Mouse (Mus musculus) hindbrain, postnatal 0 days (tissue): ENCODE data around the gene Chst8. TPM values are rescaled to one million over a fixed set of nuclear protein-coding genes. Genes with fewer than 3 reads are reported as not detected.
A peak's percentile ranks its signal among the peaks of the same experiment; 100 is the strongest.

Experiments used
- ATAC-seq: fragments of 200-750 bp; cut with Nextera tagmentation; 2 replicates; pipeline ENCODE4 v1.8.0; 2017; ENCODE audit warnings: mild to moderate bottlenecking, moderate TSS enrichment, moderate library complexity
- DNase-seq: peaks from one replicate; pipeline ENCODE4 v3.0.0-alpha.2; 2015; ENCODE audit warnings: low spot score
- H3K27ac ChIP-seq: fragments of 300-500 bp; sonication (generic); 2 replicates; pipeline ENCODE4 v1.5.1; 2014; ENCODE audit warnings: mild to moderate bottlenecking
- H3K27me3 ChIP-seq: fragments of 300-500 bp; sonication (generic); 2 replicates; pipeline ENCODE4 v1.6.1; 2014; ENCODE audit warnings: low read length, mixed read lengths; ENCODE audit not compliant: insufficient read depth
- H3K36me3 ChIP-seq: fragments of 300-500 bp; sonication (generic); 2 replicates; pipeline ENCODE4 v1.6.1; 2014; ENCODE audit warnings: low read length, mixed read lengths; ENCODE audit not compliant: insufficient read depth
- H3K4me1 ChIP-seq: fragments of 300-500 bp; sonication (generic); 2 replicates; pipeline ENCODE4 v1.6.1; 2014; ENCODE audit warnings: antibody characterized with exemption, low read length, mixed read lengths; ENCODE audit not compliant: insufficient read depth
- H3K4me2 ChIP-seq: fragments of 300-500 bp; sonication (generic); 2 replicates; pipeline ENCODE4 v1.6.1; 2014; ENCODE audit warnings: low read depth, mild to moderate bottlenecking, low read length, moderate library complexity, mixed read lengths
- H3K4me3 ChIP-seq: fragments of 300-500 bp; sonication (generic); 2 replicates; pipeline ENCODE4 v1.5.1; 2014; ENCODE audit warnings: low read length
- H3K9ac ChIP-seq: fragments of 300-500 bp; sonication (generic); replicated peaks from 2 replicates; pipeline ENCODE4 v1.6.1; 2014; ENCODE audit warnings: mild to moderate bottlenecking, low read length, moderate library complexity, mixed read lengths
- H3K9me3 ChIP-seq: fragments of 300-500 bp; sonication (generic); 2 replicates; pipeline ENCODE4 v1.6.1; 2016; ENCODE audit warnings: low read length, mixed read lengths
- CTCF ChIP-seq: IDR thresholded peaks from 2 replicates; pipeline ENCODE4 v1.5.1; 2016; ENCODE audit warnings: antibody characterized with exemption, control low read depth, low read depth
- WGBS: fragments of 180-500 bp; shearing (Covaris S2); extraction: QIAGEN DNeasy Blood & Tissue Kit; methylation state at CpG from one replicate; pipeline ENCODE4 v1.1.7; 2014; 5-methylcytosine and 5-hydroxymethylcytosine counted together
- polyA plus RNA-seq: library from polyadenylated mRNA; unstranded; fragments of >200 nt; fragmentation: Nextera tagmentation; extraction: Ambion mirVana; gene quantifications from 2 replicates; pipeline ENCODE4 v1.2.1, GENCODE M21; 2015
- total RNA-seq: library from RNA; depleted of rRNA; stranded (reverse); fragments of >200 nt; gene quantifications from 2 replicates; pipeline ENCODE4 v1.2.3, GENCODE M21; 2014

Gene Chst8
- total and polyA plus RNA-seq, 2 experiments from 2014 or later = 10.0 to 27.8 TPM

DNA sequence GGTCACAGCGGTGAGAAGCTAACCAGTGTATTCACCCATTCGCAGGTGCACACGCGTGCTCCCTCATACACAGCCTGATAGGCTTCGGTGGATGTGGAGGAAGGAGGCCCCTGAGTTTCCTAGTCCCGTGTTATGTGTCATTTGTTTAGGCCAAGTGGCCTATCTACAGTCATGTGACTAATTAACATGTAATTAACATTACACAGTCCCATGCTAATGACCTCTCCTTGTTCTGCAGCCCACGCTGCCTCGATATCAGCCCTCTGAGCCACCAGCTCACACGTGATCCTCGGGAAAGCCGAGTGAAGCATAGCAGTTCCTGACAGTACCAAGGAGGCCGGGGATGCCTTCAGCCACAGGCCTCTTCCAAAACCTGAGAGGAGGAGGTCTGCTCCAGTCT lies 36.9 kb downstream of the Chst8 start:
- H3K27me3 ChIP-seq = no peaks in the 10 kb centered on the region
- no peaks in the 10 kb centered on the region for H3K36me3 ChIP-seq
- no peaks in the 10 kb centered on the region for H3K9me3 ChIP-seq
- H3K4me2 ChIP-seq = no peak overlapping the region
- peaks cover 13% of the 10 kb centered on the region for H3K4me1 ChIP-seq
- no peak overlapping the region for H3K9ac ChIP-seq
- no peak overlapping the region for H3K4me3 ChIP-seq
- 48% methylated on average over 12 of the region's 12 CpGs for WGBS
- no peak overlapping the region for H3K27ac ChIP-seq
- ATAC-seq = peak; percentile 8; the same call in 1 of the 2 replicates
- no peak for TF ChIP-seq CTCF
- DNase-seq = no peak

DNA sequence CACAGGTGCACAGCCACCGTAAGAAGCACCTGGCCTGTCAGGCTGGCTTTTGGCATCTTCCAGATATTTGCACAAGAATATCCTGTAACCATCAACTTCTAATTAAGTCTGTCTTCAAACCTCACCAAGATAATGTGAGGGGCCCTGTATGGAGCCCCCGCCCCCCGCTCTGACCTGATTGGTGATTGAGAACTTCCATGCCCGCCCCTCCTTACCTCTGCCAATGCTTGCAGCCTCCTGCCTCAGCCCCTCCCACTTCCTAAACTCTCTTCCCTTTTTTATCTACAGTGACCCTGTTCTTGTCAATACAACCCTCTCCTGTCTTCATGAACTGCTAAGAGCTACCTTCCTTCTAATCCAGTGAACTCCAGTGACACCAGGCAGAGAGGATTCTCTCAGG lies 37.6 kb downstream of the Chst8 start:
- H3K9ac ChIP-seq = no peak overlapping the region
- no peak overlapping the region for H3K4me3 ChIP-seq
- H3K4me2 ChIP-seq = no peak overlapping the region
- DNase-seq (no peak), ATAC-seq (no peak)
- H3K36me3 ChIP-seq = no peaks in the 10 kb centered on the region
- H3K9me3 ChIP-seq = no peaks in the 10 kb centered on the region
- H3K4me1 ChIP-seq = peaks cover 13% of the 10 kb centered on the region
- TF ChIP-seq CTCF = no peak
- WGBS = 77% methylated on average over 4 of the region's 4 CpGs
- no peaks in the 10 kb centered on the region for H3K27me3 ChIP-seq
- H3K27ac ChIP-seq = no peak overlapping the region

DNA sequence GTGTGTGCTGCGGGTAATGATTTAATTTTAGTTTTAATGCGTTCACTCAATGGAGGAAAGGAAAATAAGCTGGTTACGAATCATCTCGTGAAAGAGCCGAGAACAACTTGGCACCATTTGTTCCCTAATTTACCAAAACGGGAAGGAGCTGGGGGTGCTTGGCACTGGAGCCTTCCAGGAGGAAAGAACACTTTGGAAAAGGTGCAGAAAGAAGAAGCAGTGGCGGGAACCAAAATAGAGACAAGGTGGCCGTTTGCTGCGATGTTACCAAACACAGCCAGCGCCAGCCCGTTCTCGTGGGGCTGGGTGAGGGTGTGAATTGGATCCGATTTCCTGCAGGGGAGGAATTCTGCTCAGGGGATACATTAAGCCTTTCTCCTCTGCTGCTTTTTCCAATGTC lies 38.5 kb downstream of the Chst8 start:
- Histone ChIP-seq H3K9ac (0 out of 2 replicates have a peak overlapping the region, but pooled peaks have one; percentile 5), H3K4me3 (no peak overlapping the region), H3K27ac (no peak overlapping the region; the same call in 1 of the 2 replicates), H3K4me2 (peak overlapping the region; percentile 35), H3K27me3 (no peaks in the 10 kb centered on the region), H3K36me3 (no peaks in the 10 kb centered on the region), H3K9me3 (no peaks in the 10 kb centered on the region), H3K4me1 (peaks cover 17% of the 10 kb centered on the region)
- DNase-seq (peak; percentile 43), ATAC-seq (no peak)
- WGBS = 14% methylated on average over 13 of the region's 13 CpGs
- no peak for TF ChIP-seq CTCF

DNA sequence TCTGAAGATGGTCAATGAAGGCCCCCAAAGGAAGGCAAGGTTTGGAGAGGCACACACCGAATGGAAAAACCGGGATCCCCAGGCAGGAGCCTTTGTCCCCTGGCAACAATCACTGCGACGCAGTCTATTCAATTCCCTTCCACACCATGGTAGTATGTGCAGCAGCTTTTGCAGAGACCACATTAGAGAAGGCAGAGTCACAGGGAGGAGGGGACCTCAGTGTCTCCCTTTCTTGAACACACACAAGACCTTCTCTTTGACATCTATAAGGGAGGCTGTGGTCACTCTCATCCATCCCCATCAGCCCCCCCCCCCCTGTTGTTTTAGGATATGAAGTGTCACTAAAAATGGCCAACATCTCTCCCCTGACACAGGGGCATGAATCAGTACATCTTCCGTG lies 39.2 kb downstream of the Chst8 start:
- Histone ChIP-seq H3K9me3 (no peaks in the 10 kb centered on the region), H3K27ac (no peak overlapping the region), H3K4me3 (no peak overlapping the region), H3K4me1 (peaks cover 17% of the 10 kb centered on the region), H3K27me3 (no peaks in the 10 kb centered on the region), H3K9ac (no peak overlapping the region), H3K36me3 (no peaks in the 10 kb centered on the region), H3K4me2 (no peak overlapping the region)
- no peak for TF ChIP-seq CTCF
- WGBS = 33% methylated on average over 5 of the region's 5 CpGs
- ATAC-seq (no peak), DNase-seq (no peak)

DNA sequence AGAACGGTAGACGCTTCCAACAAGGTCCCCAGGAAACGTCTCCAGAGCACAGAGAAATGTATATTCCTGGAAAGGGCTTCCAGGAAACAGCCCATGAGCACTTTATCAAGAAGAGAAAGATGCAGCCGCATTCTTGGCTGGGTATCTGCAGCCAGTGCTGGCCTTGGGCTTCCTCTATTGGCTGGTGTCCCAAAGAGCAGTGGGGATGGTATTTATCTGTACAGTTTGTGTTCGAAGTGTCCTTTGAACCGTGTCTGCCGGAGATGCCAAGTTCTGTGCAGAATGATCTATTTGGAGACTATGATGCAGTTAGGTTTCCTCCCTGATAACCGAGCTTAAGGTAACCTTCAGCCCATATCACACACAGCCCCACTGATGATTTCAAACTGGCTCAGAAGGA lies 43.0 kb downstream of the Chst8 start:
- DNase-seq (peak; percentile 56), ATAC-seq (no peak)
- Histone ChIP-seq H3K27ac (no peak overlapping the region), H3K9ac (no peak overlapping the region), H3K27me3 (no peaks in the 10 kb centered on the region), H3K4me3 (no peak overlapping the region), H3K4me1 (peaks cover 17% of the 10 kb centered on the region), H3K9me3 (no peaks in the 10 kb centered on the region), H3K4me2 (no peak overlapping the region), H3K36me3 (no peaks in the 10 kb centered on the region)
- no peak for TF ChIP-seq CTCF
- WGBS = 35% methylated on average over 8 of the region's 8 CpGs

DNA sequence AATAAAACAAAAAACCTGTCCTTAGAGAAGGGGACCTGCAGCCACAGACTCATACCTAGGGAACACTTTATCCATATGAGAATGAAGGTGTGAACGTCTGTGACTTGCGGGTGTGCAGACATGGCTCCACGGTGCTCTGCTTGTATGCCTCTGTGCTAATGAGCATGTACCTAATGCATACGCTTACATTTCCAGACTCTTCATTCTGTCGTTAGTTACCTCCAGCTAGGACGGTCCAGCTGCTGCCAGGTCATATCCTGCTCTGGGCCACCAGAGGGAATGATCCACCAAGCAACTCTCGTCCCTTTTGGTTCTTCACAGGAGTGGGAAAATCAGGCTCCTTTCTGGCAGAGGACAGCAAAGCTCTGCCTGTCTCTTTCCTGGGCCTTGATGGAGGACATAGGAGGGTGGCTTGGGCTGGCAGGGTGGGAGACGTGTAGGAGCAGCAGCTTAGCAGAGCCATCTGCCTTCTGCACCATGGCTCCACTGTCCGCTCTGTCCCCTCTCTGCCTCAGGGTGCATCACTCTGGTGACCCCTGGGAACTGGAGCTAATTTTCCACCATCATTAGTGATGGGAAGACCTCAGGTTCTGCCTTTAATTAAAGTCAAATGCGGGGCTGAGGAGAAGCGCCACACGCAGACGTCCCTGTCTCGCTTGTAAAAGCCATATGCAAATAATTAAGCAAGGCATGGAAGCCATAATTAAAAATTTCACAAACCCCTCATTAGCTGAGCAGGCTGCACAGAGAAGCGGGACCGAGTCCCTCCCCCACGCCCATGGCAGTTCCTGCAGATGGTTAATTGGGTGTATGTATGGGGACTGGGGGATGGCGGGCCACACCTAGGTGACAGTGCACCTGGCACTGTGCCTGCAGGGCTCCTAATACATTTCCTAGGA lies 48.0 kb downstream of the Chst8 start:
- no peak overlapping the region for H3K27ac ChIP-seq
- no peaks in the 10 kb centered on the region for H3K36me3 ChIP-seq
- H3K27me3 ChIP-seq = no peaks in the 10 kb centered on the region
- H3K4me2 ChIP-seq = no peak overlapping the region
- DNase-seq (peak; percentile 45), ATAC-seq (peak; percentile 68)
- no peak overlapping the region for H3K9ac ChIP-seq
- peak; percentile 46 for TF ChIP-seq CTCF
- WGBS = 43% methylated on average over 18 of the region's 18 CpGs
- H3K4me3 ChIP-seq = no peak overlapping the region
- H3K9me3 ChIP-seq = no peaks in the 10 kb centered on the region
- H3K4me1 ChIP-seq = 0 out of 2 replicates have a peak, but pooled peaks cover 3% of the 10 kb centered on the region

DNA sequence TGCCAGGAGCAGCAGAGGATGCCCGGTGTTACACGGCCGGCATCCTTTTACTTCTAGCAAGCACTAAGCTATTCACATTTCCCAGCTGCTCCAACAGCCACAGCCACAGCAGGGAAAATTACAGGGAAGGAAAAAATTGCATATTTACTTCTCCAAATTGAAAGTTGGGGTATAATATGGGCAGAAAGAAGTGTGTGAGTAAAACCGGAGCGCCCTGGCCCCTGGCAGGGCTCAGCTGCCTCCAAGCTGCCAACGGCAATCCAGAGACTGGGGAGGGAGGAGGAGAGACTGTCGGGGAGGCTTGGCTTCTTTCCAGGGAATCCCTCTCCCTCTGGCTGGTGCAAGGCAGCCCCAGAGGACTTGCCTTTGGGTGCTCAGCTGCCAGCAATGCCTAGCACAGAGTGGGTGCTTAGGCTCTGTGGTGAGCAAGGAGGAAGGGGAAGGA lies 53.1 kb downstream of the Chst8 start:
- Histone ChIP-seq H3K27ac (no peak overlapping the region; the same call in 1 of the 2 replicates), H3K4me2 (peak overlapping the region; percentile 2; the same call in 1 of the 2 replicates), H3K4me3 (no peak overlapping the region), H3K9me3 (no peaks in the 10 kb centered on the region), H3K4me1 (0 out of 2 replicates have a peak, but pooled peaks cover 6% of the 10 kb centered on the region), H3K36me3 (no peaks in the 10 kb centered on the region), H3K9ac (no peak overlapping the region), H3K27me3 (no peaks in the 10 kb centered on the region)
- TF ChIP-seq CTCF = no peak
- no peak for ATAC-seq
- peak; percentile 69 for DNase-seq
- 17% methylated on average over 7 of the region's 7 CpGs for WGBS
